21 mouse cellular contexts compared by ENCODE assay signal in genomic region chr4:117917402-117917801, GRCm38 (mm10). TPM values are rescaled to one million over a fixed set of nuclear protein-coding genes. Genes with fewer than 3 reads are reported as not detected.
DNase-seq lines count a peak whose midpoint lies in the region; ATAC-seq and TF ChIP-seq lines count a peak whose summit lies in the region.
"Had no signal": no experiment of that assay in that cellular context is flagged by ENCODE, and none has a peak within 500 bp of the region (broad histone marks: within the 10 kb centered on the region; RNA-seq: fewer than 3 reads in every experiment).

No protein-coding gene starts in this region.

- H3K27ac ChIP-seq in intestine, embryonic 14.5 days (ENCODE audit: low read depth), result peak overlapping the region; percentile 67; the same call in 1 of the 2 replicates
- no peak overlapping the region for H3K27ac ChIP-seq in intestine, postnatal 0 days (ENCODE audit: low read depth, low read length)
- peak overlapping the region; percentile 98 for H3K27ac ChIP-seq in bone marrow macrophage, adult 2 months (ENCODE audit: insufficient read depth, low read depth, low read length)
- H3K27ac ChIP-seq: embryonic facial prominence, embryonic 13.5 days; forebrain, embryonic 12.5 days; hindbrain, embryonic 15.5 days had no signal

- no peak for TF ChIP-seq POLR2A in bone marrow macrophage, adult 2 months (IDR thresholded peaks at IDR 0.05; ENCODE audit: borderline replicate concordance, low read depth, low read length)

- H3K4me2 ChIP-seq in intestine, embryonic 14.5 days (ENCODE audit: low read length), result no peak overlapping the region
- H3K4me2 ChIP-seq in intestine, postnatal 0 days (replicated peaks; ENCODE audit: low read depth), result no peak overlapping the region
- H3K4me2 ChIP-seq: embryonic facial prominence, embryonic 13.5 days; forebrain, embryonic 12.5 days; hindbrain, embryonic 15.5 days had no signal

- no peak overlapping the region for H3K9ac ChIP-seq in intestine, embryonic 14.5 days (ENCODE audit: low read length)
- no peak overlapping the region for H3K9ac ChIP-seq in intestine, postnatal 0 days (ENCODE audit: low read depth, low read length)
- H3K9ac ChIP-seq: embryonic facial prominence, embryonic 13.5 days; forebrain, embryonic 12.5 days; hindbrain, embryonic 15.5 days had no signal

- 93% methylated on average over 4 of the region's 4 CpGs for WGBS in intestine, embryonic 14.5 days
- 87% methylated on average over 4 of the region's 4 CpGs for WGBS in intestine, postnatal 0 days

- no peak for ATAC-seq in intestine, embryonic 14.5 days (replicated peaks; ENCODE audit: low FRiP score, low TSS enrichment, low read depth)
- no peak for ATAC-seq in intestine, postnatal 0 days
- no peak for ATAC-seq in megakaryocyte, adult 5-6 weeks (ENCODE audit: poor library complexity, severe bottlenecking)
- ATAC-seq: activated CD4-positive, CD25-positive, alpha-beta regulatory T cell, adult 4 months; CD4-positive, CD25-positive, alpha-beta regulatory T cell, adult 4 months; forebrain, embryonic 16.5 days; Patski had no signal

- DNase-seq in intestine, embryonic 14.5 days (ENCODE audit: low spot score), result no peak
- DNase-seq in kidney, postnatal 36 days, result no peak
- no peak for DNase-seq in left cerebral cortex, adult 18-20 months (ENCODE audit: low spot score in 2 of 2)
- DNase-seq: adrenal gland, postnatal 14 days; B cell, adult 2 months; cerebellum, adult 18-20 months; cerebellum, postnatal 36 days; gastrocnemius, postnatal 10 days; heart, postnatal 36 days had no signal

- H3K9me3 ChIP-seq in intestine, embryonic 14.5 days (ENCODE audit: control insufficient read depth, low read length), result no peaks in the 10 kb centered on the region
- H3K9me3 ChIP-seq in intestine, postnatal 0 days (ENCODE audit: control insufficient read depth), result no peaks in the 10 kb centered on the region
- no peaks in the 10 kb centered on the region for H3K9me3 ChIP-seq in megakaryocyte, embryonic 14.5 days
- H3K9me3 ChIP-seq: embryonic facial prominence, embryonic 13.5 days; forebrain, embryonic 12.5 days; G1E; hindbrain, embryonic 15.5 days had no signal

- H3K4me3 ChIP-seq in intestine, embryonic 14.5 days (ENCODE audit: low read depth, low read length), result no peak overlapping the region
- no peak overlapping the region for H3K4me3 ChIP-seq in intestine, postnatal 0 days (ENCODE audit: low read depth, low read length)
- H3K4me3 ChIP-seq in megakaryocyte, embryonic 14.5 days (replicated peaks), result peak overlapping the region; percentile 46
- no peak overlapping the region for H3K4me3 ChIP-seq in bone marrow macrophage, adult 2 months (ENCODE audit: insufficient read depth, low read length)
- H3K4me3 ChIP-seq: embryonic facial prominence, embryonic 13.5 days; forebrain, embryonic 12.5 days; hindbrain, embryonic 15.5 days had no signal

- no peaks in the 10 kb centered on the region for H3K27me3 ChIP-seq in intestine, embryonic 14.5 days (replicated peaks; ENCODE audit: control insufficient read depth, insufficient read depth, low read length)
- H3K27me3 ChIP-seq in intestine, postnatal 0 days (replicated peaks; ENCODE audit: control insufficient read depth, insufficient read depth, low read length), result no peaks in the 10 kb centered on the region
- no peaks in the 10 kb centered on the region for H3K27me3 ChIP-seq in megakaryocyte, embryonic 14.5 days (replicated peaks)
- H3K27me3 ChIP-seq: forebrain, embryonic 12.5 days; hindbrain, embryonic 15.5 days; Patski had no signal

- TF ChIP-seq CTCF in intestine, postnatal 0 days (IDR thresholded peaks at IDR 0.05; ENCODE audit: low read depth), result no peak
- no peak for TF ChIP-seq CTCF in bone marrow macrophage, adult 2 months (IDR thresholded peaks at IDR 0.05; ENCODE audit: low read depth, low read length)

- H3K4me1 ChIP-seq in intestine, embryonic 14.5 days (replicated peaks; ENCODE audit: control insufficient read depth, insufficient read depth, low read length), result peaks cover 33% of the 10 kb centered on the region
- peaks cover 11% of the 10 kb centered on the region for H3K4me1 ChIP-seq in intestine, postnatal 0 days (replicated peaks; ENCODE audit: control insufficient read depth, insufficient read depth, low read length)
- peaks cover 78% of the 10 kb centered on the region for H3K4me1 ChIP-seq in megakaryocyte, embryonic 14.5 days
- H3K4me1 ChIP-seq in bone marrow macrophage, adult 2 months (ENCODE audit: control insufficient read depth, insufficient read depth, low read length), result peaks cover 43% of the 10 kb centered on the region

- no peaks in the 10 kb centered on the region for H3K36me3 ChIP-seq in intestine, embryonic 14.5 days (ENCODE audit: control insufficient read depth, insufficient read depth, low read length)
- H3K36me3 ChIP-seq in intestine, postnatal 0 days (ENCODE audit: control insufficient read depth, insufficient read depth), result 0 out of 2 replicates have a peak, but pooled peaks cover under 1% of the 10 kb centered on the region
- H3K36me3 ChIP-seq in megakaryocyte, embryonic 14.5 days (replicated peaks; ENCODE audit: low read length), result peaks cover 7% of the 10 kb centered on the region
- H3K36me3 ChIP-seq: forebrain, embryonic 12.5 days; hindbrain, embryonic 15.5 days had no signal

RNA-seq across cellular contexts. Expression of gene Ipo13, which starts 2.6 kb away (rescaled TPM):
- polyA plus RNA-seq in intestine, embryonic 14.5 days (2014; fragmentation: Nextera tagmentation; extraction: Ambion mirVana), result 43.2 and 43.3 TPM in 2 replicates
- polyA plus RNA-seq in intestine, postnatal 0 days (2015; fragmentation: Nextera tagmentation; extraction: Ambion mirVana), result 15.8 and 18.2 TPM in 2 replicates
- 7.4 and 13.2 TPM in 2 replicates for polyA plus RNA-seq in megakaryocyte, embryonic 14.5 days (2012; ENCODE audit: insufficient read depth, low replicate concordance)
- total RNA-seq in megakaryocyte, adult 5-6 weeks (2015), result 15.5 and 17.0 TPM in 2 replicates
- total RNA-seq in megakaryocyte, adult 5-6 weeks (2017), result 8.7 and 11.2 TPM in 2 replicates
- polyA plus RNA-seq in bone marrow macrophage, adult 2 months (2012; ENCODE audit: insufficient read depth, insufficient read length, missing spikeins), result 77.8 and 95.3 TPM in 2 replicates
- 100 to 1,000 TPM; 106 to 125 TPM for total RNA-seq in left cerebral cortex, adult 18-20 months (2021)

RNA-seq across cellular contexts. Expression of gene Artn, which starts 12.2 kb away (rescaled TPM):
- 7.0 and 7.2 TPM in 2 replicates for polyA plus RNA-seq in intestine, embryonic 14.5 days (2014; fragmentation: Nextera tagmentation; extraction: Ambion mirVana)
- 1.2 and 1.3 TPM in 2 replicates for polyA plus RNA-seq in intestine, postnatal 0 days (2015; fragmentation: Nextera tagmentation; extraction: Ambion mirVana)
- 0.74 TPM in 1 of 2 replicates, not detected in the other for polyA plus RNA-seq in megakaryocyte, embryonic 14.5 days (2012; ENCODE audit: insufficient read depth, low replicate concordance)
- not detected in 2 replicates for total RNA-seq in megakaryocyte, adult 5-6 weeks (2015)
- total RNA-seq in megakaryocyte, adult 5-6 weeks (2017), result not detected in 2 replicates
- not detected in 2 replicates for polyA plus RNA-seq in bone marrow macrophage, adult 2 months (2012; ENCODE audit: insufficient read depth, insufficient read length, missing spikeins)
- total RNA-seq in left cerebral cortex, adult 18-20 months (2021), result 1 to 10 TPM; 1.7 to 2.5 TPM
- polyA plus RNA-seq: activated CD4-positive, CD25-positive, alpha-beta regulatory T cell, adult 4 months; CD4-positive, CD25-positive, alpha-beta regulatory T cell, adult 4 months; G1E; Patski had no signal

RNA-seq across cellular contexts. Expression of gene Dph2, which starts 25.6 kb away (rescaled TPM):
- polyA plus RNA-seq in intestine, embryonic 14.5 days (2014; fragmentation: Nextera tagmentation; extraction: Ambion mirVana), result 20.0 and 23.1 TPM in 2 replicates
- polyA plus RNA-seq in intestine, postnatal 0 days (2015; fragmentation: Nextera tagmentation; extraction: Ambion mirVana), result 5.0 and 5.5 TPM in 2 replicates
- 3.1 and 9.9 TPM in 2 replicates for polyA plus RNA-seq in megakaryocyte, embryonic 14.5 days (2012; ENCODE audit: insufficient read depth, low replicate concordance)
- 5.2 and 6.5 TPM in 2 replicates for total RNA-seq in megakaryocyte, adult 5-6 weeks (2015)
- total RNA-seq in megakaryocyte, adult 5-6 weeks (2017), result 4.1 and 4.3 TPM in 2 replicates
- polyA plus RNA-seq in bone marrow macrophage, adult 2 months (2012; ENCODE audit: insufficient read depth, insufficient read length, missing spikeins), result 4.0 and 5.1 TPM in 2 replicates
- total RNA-seq in left cerebral cortex, adult 18-20 months (2021), result 1 to 10 TPM; 9.2 to 9.8 TPM

RNA-seq across cellular contexts. Expression of gene Atp6v0b, which starts 30.3 kb away (rescaled TPM):
- polyA plus RNA-seq in intestine, embryonic 14.5 days (2014; fragmentation: Nextera tagmentation; extraction: Ambion mirVana), result 213 and 219 TPM in 2 replicates
- 441 and 442 TPM in 2 replicates for polyA plus RNA-seq in intestine, postnatal 0 days (2015; fragmentation: Nextera tagmentation; extraction: Ambion mirVana)
- 395 and 493 TPM in 2 replicates for polyA plus RNA-seq in megakaryocyte, embryonic 14.5 days (2012; ENCODE audit: insufficient read depth, low replicate concordance)
- 482 and 584 TPM in 2 replicates for total RNA-seq in megakaryocyte, adult 5-6 weeks (2015)
- 229 and 245 TPM in 2 replicates for total RNA-seq in megakaryocyte, adult 5-6 weeks (2017)
- 712 and 757 TPM in 2 replicates for polyA plus RNA-seq in bone marrow macrophage, adult 2 months (2012; ENCODE audit: insufficient read depth, insufficient read length, missing spikeins)
- total RNA-seq in left cerebral cortex, adult 18-20 months (2021), result 100 to 1,000 TPM; 421 to 464 TPM

RNA-seq across cellular contexts. Expression of gene B4galt2, which starts 34.1 kb away (rescaled TPM):
- 26.3 and 30.6 TPM in 2 replicates for polyA plus RNA-seq in intestine, embryonic 14.5 days (2014; fragmentation: Nextera tagmentation; extraction: Ambion mirVana)
- polyA plus RNA-seq in intestine, postnatal 0 days (2015; fragmentation: Nextera tagmentation; extraction: Ambion mirVana), result 8.7 and 8.9 TPM in 2 replicates
- 1.5 TPM in 1 of 2 replicates, not detected in the other for polyA plus RNA-seq in megakaryocyte, embryonic 14.5 days (2012; ENCODE audit: insufficient read depth, low replicate concordance)
- not detected in 2 replicates for total RNA-seq in megakaryocyte, adult 5-6 weeks (2015)
- total RNA-seq in megakaryocyte, adult 5-6 weeks (2017), result 0.61 TPM in 1 of 2 replicates, not detected in the other
- 0.32 TPM in 1 of 2 replicates, not detected in the other for polyA plus RNA-seq in bone marrow macrophage, adult 2 months (2012; ENCODE audit: insufficient read depth, insufficient read length, missing spikeins)
- 10 to 100 TPM; 82.6 to 89.3 TPM for total RNA-seq in left cerebral cortex, adult 18-20 months (2021)
- polyA plus RNA-seq: activated CD4-positive, CD25-positive, alpha-beta regulatory T cell, adult 4 months; CD4-positive, CD25-positive, alpha-beta regulatory T cell, adult 4 months had no signal
